Mouse (Mus musculus) c-Kit-positive CD71-negative TER-119-negative erythroid progenitor cells, embryonic 14.5 days (primary cell): ENCODE results near the gene Lamc2.

Experiments
- DNase-seq: peaks from one replicate; pipeline ENCODE4 v3.0.0-alpha.2; 2013; ENCODE audit warnings: low read depth

Gene Lamc2

DNA sequence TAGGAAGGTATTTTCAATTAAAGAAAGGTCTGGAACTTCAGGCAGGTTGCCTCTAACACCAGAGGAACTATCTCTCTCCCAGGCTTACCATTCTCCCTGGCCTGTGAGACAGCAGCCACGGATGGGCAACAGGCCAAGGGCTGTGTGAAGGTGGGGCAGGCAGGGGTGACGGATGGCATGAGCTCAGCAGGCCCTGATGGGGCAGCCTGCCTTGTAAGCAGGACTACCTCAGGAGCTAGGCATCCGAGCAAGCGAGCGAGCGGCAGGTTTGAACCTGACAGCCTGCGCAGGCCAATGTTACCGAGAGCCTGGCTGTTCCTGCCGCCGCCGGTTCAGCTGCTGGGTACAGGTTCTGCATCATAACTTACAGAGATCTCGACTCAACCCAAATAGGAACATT, 11.4 kb downstream of the Lamc2 start:
- DNase-seq = no peak

DNA sequence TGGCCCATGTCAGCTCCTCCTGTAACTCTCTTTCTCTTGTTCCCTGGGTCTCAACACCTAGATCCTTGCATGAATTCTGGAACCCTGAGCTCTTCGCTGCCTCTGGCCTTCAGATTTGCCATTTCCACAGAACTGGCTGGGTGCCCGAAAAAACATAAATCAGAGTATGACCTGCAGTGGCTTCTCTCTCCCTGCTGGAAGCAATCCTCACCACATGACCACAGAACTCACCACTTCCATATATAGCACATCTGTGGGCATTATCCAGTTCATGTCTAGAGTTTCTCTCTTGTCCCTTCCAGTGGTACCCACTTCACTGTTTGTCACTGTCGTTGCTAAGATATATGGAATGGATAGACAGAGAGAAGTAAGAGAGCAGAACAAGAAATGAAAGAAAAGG, 13.0 kb downstream of the Lamc2 start:
- DNase-seq = no peak

DNA sequence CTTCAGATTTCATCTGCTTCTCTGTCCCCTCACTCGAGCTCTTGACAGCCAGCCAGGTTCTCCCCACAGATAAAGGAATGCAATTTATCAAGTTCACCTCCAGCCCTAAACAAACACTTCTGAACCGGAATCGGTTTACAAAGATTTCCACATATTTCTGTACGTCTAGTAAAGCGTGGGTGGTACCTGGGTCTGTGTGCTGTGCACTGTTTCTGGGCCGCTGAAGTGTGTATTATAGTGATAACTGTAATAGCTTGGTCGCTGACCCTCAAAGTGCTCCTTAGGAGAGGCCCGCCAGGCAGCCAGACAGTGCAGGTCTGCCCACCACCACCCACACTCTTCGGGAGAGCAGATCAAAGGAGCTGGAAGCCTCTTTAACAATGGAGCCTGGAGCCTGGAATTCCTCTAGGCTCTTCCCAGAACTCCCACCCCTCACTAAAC, 13.9 kb downstream of the Lamc2 start:
- DNase-seq = no peak

DNA sequence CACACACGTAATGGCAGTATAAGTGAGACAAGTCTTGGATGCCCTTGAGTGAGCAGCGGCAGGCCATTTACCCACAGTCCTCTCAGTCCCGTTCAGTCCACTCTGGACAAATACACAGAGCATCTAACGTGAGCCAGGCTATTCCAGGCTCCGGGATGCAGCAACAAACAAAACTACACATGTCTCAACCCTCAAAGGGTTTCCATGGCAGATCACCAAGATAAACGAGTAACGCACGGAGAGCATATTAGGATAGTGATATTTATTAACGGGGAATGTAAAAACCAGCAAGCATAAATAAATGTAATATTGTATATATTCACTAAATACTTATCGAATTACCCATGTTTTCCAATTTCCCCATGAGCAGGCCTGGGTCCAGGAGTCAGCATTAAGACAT, 15.2 kb downstream of the Lamc2 start:
- DNase-seq = no peak

DNA sequence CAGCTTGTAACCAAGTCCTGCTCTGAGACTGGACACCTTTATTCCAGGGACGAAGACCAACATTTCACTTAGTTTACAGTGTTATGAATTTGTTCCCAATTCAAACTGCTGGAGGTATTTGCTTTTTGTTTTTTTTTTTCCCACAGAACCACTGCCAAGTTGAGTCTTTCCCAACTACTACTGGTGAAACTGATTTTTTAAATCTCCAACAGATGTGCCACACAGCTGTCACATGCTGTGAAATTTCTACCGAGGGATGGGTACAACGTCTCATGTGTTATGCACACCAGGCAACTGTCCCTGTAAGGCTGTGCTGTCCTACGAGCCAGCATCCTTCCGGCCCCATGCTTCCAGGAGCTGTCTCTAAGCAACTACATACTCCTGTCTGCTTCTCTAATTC, 18.0 kb downstream of the Lamc2 start:
- no peak for DNase-seq

DNA sequence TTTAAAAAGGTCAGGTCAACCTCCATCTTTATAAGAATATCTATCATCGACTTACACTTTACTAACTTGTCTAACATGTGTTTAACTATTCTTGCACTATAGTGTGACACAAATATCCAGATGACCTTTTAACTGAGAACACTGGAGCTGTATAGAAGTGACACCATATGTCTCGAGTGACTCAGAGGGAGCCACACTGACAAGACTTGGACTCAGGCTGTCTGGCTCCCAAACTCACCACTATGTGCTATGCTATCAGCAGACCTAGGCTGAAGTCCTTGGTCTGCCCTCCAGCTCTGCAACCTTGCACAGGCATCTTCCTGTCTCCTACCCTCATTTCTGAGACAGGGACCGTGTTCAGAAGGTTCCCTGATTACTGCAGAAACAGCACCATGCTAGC, 22.4 kb downstream of the Lamc2 start:
- DNase-seq = no peak

DNA sequence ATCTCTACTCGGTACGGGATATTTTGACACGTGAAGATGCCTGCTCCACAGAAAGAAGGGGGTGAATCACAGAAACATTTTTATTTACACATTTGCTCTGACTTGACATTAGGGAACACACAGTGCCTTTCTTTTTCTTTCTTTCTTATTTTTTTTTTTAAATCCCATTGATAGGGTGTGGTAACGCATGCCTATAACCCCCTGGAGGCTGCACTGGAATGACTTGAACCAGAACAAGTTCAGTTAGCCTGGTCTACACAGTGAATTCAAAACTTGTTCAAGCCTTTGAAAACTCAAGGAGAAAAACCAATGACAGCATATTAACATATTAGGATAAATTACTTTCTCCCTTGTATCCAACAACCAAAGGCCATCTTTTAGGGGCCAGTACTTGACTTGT, 27.1 kb downstream of the Lamc2 start:
- no peak for DNase-seq

DNA sequence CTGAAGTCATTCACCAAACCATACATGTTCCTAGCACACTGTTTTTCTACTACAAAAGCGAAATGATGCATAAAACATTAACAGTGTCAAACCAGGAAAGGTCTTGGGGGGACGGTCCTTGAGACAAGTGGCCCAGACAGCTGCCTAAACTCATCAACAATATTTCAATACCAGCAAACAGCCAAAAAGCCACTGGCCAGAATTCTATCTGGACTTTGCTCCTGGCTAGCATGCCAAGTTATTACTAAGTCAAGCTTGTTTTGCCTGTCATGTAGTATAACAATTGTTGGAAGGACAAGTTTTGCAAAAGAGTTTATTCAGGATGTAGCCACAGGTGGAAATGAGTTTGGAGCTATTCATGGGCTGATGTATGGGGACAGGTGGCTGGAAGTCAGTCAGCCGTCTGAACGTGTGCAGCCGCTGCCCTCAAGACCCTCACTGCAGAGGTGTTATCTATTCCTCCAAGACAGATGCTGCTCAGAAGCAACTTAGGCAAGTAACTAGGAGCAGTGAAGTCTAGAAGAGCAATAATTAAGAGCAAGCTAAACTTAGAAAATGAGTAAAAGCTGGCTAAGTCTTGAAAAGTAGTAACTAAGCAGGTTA, 29.1 kb downstream of the Lamc2 start:
- DNase-seq = no peak

DNA sequence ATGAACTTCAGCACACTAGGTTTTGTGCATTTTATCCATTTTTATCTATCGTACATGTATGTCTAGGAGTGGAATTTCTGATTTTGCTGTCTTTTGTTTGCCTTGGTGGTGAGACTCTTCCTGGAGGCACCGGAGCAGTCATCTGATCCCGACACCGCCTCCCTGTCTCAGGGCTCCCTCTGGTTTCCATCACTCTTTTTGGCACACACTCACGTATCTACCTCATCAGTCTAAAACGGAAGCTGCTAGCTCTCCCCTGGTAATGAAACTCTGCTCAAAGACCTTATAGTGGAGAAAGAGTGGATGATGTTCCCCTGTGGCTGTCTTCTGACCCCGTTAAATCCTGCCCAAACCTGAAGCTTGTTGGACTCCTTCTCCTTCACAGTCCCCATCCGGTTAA, 30.9 kb downstream of the Lamc2 start:
- no peak for DNase-seq

DNA sequence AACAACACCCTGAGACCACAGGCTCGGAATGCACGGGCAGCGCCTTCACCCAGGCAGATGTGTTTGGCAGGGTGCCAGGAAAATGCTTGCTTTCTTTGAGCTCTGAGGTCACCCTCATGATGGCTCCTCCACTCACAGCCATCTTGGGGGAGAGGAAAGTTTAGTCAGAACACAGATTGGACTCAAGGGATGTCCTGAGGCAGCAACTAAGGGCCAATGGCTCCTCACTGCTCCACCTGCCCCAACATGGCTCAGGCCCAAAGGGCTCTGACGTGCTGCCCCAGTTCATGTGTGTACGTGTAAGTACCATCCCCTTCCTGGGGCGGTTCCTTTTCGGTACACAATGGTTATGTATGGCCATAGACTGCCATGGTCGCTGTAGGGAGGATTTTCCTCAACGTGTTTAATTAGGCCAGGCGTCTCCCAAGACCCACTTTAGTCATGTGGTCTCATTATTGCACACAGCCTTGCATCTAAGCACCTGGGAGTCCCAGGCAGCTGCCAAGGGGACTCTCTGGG, 32.6 kb downstream of the Lamc2 start:
- no peak for DNase-seq

DNA sequence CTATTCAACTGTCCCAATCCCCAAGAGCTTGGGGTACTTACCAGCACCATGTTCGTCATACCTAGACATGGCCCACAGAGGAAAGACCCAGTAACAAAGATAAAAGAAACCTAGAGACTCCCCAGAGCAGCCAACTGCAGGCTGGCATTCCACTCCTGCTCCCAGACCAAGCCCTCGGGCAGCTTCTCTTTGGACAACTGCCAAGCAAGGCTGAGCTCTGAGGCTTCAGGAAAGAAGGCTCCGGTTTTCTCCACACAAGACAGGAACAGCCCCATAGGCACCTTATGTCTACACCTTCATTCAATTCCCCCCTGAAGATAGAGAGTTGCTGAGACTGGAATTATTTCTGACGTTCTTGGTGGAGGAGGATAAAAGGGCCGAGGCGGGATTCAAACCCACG, 33.7 kb downstream of the Lamc2 start:
- DNase-seq = no peak

DNA sequence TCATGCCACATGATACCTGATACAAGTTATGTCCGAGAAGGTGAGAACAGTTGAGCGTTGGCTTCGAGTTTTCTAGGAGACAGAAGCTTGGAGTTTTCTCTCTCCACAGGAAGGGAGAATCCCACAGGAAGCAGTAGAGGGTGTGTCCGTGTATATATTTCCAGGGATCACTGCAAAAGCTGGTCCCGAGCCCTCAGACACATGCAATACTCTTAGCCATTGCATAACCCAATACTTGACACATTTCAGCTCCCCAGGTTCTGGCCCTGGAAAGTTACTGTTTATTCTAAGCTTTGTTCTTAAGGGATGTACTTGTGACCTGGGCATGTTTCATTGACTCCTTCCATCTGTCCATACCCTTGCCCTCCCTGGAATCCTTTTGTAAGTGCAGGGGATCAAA, 40.5 kb downstream of the Lamc2 start:
- no peak for DNase-seq

DNA sequence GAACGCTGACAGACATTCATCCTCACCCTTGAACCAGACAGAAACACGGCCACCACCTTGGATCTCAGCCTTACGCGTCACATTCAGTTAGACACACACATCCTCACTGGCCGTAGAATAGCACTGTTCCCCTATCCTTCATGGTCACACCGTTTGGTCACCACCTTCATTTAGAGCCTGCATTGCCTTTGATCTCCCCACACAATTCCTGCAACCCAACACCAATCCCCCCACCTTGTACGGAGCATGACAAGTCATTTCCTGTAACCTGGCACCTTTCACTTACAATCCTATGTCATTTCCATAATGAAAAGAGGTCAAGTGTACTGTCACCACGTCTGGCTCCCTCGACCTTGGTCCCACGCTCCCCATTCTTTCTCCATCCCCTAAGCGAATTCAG, 42.2 kb downstream of the Lamc2 start:
- DNase-seq = no peak

DNA sequence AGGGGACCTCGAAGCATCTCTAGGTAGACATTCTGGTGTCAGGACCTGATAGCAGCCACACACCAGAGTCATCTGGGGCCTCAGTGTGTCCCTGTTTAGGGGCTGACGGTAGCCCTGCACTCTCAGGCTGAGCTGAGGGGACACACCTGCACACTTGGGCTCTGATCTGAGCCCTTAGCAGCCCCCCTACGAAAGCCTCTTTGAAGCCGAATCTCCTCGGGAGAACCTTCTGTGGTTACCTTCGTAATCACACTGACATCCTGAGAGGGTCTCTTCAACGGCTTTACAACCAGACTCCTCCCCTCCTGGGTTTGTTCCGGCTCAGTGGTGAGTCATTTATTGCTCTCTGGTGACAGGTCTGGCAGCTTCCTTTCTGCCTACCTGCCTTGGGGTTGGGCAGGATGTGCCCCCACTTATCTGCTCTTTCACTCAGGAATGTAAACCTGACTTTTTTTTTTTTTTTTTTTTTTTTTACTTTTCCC, 45.5 kb downstream of the Lamc2 start:
- peak; percentile 54 for DNase-seq

DNA sequence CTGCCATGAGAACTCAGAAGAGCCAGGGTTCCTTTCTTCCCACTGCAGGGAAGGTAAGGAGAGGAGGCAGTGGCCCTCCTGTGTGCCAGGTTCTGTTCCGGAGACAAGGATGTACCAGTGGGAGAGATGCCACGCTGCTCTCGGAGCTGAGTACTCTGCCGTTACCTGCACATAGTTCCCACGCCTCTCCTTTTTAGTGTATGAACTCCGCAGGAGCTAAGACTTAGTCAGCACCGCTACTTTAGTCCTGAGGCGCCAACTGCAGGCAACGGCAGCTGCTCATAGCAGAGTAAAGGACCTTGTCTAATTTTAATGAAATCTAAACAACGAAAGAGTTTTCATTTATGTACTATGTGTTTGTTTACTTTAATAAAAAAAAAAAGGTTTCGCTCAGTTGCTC, 46.0 kb downstream of the Lamc2 start:
- DNase-seq = no peak

DNA sequence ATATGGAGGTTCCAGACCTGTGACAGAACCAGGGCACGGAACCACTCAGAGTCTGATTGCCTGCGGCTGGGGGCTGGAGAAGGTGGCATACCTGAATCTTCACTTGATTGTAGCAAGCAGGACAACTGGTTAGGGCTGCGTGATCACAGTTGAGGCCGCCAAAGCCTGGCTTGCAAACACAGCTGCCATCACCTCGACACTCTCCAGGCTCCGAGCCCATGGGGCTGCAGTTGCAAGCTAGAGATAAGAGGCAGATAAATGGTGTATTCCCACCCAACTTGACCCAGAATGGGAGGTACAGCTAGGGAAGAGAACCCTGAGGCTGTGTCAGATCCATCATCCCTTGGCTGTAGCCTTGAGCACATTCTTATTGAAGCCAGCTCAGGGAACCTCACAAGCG, 46.6 kb downstream of the Lamc2 start:
- no peak for DNase-seq

DNA sequence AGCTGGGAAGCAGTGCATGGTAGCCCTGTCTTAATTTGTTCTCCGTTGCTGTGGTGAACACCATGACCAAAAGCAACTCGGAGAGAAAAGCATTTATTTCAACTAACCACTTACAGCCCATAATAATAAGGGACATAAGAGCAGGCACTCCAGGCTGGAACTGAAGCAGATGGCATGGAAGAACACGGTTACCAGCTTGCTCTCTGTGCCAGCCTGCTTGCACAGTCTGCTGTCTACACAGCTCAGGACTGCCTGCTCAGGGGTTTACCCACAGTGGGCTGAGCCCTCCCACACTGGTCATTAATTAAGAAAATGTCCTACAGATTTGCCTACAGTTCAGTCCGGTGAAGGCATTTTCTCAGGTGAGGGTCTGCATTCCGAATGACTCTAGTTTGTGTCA, 47.8 kb downstream of the Lamc2 start:
- DNase-seq = no peak

DNA sequence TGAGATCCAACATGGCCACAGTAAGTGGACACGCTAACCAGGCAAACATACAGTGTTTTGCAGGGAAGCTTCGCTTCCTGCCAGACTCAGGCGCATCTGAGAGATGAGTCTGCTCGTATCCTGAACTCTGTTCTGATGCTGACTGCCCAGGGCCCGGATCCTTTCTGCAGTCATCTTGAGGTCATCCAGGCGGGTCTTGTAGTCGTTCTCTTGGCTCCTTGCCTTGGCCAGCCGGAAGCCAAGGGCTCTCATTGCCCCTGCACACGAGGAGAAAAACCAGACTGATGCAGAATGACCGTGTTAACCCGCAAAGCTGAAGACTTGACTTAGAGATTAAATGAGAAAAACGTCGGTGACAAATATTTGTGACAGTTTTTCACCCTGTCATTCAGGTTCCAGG, 49.6 kb downstream of the Lamc2 start:
- no peak for DNase-seq

DNA sequence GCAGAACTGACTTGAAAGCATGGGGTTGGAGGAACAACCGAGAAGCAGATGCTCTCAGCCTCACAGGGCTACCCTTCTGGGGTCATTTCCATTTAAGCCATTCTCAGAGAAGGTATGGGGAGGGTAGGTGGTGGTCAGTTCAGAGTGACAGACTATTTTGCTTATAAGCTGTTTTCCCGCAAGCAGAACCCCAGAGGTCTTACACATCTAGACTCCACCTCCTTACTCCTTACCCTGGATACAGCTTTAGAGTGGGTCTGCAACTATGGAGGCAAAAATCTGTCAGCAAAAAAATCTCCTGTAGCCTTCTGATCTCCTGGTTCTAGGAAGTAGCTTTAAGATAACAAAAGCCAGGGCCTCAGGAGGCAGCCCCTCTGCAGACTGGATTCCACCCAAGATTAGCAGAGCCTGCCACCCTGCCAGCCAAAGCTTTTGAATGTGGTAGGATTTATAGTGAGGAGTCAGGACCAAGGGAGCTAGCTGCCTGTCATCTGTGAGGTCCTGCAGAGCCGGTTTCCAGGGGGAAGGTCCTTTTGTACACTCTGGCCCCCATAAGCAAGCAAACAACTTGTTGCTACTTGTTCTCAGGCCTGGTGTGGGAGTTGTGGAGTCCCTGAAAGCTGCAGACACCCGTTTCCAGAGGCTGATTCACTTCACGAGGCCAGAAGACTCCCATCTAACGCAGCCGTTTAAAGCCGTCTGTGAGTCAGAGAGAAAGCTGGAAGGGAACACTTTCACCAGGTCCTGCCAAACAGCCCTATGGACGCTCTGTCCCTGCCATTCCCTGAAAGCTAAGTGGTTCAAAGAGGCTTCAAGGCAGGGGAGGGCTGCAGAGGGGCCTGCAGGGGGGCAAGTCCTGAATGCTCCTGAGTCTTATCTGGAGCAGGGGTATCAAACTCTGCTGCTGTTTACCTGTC, 52.1 kb downstream of the Lamc2 start:
- no peak for DNase-seq

DNA sequence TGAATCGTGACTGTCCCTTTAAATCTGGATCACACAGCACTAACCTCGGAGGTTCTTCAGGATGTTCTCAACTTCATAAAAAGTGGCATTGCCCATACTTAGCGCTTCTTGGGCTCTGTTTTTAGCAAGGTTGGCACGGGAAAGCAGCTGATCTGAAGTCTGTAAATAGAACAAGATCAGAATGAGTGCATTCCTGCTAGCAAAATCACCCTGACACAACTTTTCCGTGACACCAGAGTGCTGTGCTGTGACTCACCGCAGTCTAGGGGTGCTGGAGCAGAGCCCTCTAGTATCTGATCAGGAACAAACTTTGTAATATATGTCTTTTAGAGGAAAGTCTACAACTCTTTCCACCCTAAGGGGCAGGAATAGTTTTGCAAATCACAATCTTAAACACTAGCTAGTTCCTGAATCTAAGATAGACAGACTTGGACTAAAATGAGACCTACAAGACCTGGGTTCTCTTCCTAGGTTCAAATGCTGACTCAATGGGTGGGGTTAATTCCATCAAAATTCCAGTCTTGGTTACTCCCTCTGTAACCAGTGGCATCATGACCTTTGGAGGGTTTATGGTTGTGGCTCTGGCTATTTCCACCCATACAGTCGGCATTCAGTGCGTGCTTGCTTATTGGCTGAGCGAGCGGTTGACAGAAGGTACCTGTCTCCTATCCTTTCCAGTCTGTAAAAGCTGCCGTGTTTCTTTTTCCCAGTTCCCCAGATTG, 56.1 kb downstream of the Lamc2 start:
- peak; percentile 23 for DNase-seq

DNA sequence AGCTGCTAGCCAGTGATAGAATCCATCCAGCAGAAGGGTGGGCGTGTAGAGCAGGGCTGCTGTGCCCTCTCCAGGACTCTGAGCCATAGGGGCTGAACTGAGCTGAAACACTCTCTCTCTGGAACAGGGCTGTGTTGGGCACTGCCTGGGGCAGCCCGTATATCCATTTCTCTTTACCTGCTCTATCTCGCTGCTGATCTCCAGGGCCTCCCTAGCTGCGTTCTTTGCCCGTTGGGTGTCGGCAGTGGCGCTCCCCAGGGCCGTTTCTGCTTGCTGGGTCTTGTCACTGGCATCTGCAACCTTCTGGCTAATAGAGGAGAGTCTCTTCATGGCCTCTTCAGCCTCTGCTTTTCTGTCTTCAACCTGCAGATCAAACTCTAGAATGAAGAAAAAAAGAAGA, 57.5 kb downstream of the Lamc2 start:
- no peak for DNase-seq

DNA sequence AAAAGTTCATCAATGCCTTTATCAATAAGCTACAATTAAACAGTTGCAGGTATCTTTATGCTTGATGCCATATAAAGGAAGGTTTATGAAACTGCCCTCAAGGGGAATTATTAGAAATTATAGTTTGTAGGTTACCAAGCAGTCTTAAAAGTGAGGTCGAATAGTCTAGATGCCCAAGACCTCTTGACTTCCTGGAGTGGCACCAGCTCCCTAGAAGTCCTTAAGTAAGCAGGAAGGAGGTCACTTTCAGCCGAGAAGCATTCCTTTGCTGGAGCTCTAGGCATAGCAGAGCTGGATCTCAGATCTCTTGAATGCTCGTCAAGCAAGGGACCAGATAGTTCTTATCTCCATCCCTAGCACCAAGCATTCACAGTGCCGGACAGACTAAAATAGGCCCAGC, 58.6 kb downstream of the Lamc2 start:
- DNase-seq = no peak
